Mouse (Mus musculus) left cerebral cortex, postnatal 10 days (tissue): ENCODE measurements around the gene Creg2. TPM values are rescaled to one million over a fixed set of nuclear protein-coding genes. Genes with fewer than 3 reads are reported as not detected.
A peak's percentile ranks its signal among the peaks of the same experiment; 100 is the strongest.

Experiments used
- DNase-seq, 2 experiments: peaks; one replicate each; pipeline ENCODE4 v3.0.0; 2021 to 2022; ENCODE audit warnings: low spot score in 2 of 2, mixed read lengths in 1 of 2; ENCODE audit errors: extremely low spot score in 1 of 2
- intact Hi-C: fragments of 180-260 bp; cut with DNase I; formaldehyde crosslinking; loops from one replicate; pipeline ENCODE4 v1.15.1; 2025
- total RNA-seq, 2 experiments: library from RNA; stranded (reverse); gene quantifications; 2 replicates each; pipeline ENCODE4 v1.2.3; 2021

Gene Creg2
- 10 to 100 TPM; 57.4 to 62.0 TPM for total RNA-seq

- DNase-seq: no peak
- intact Hi-C loops: loop anchor here (2.0 to 10.0 kb wide), 2 partner anchors 36 to 76 kb away; partner anchors contain the start of gene Rnf149
Measured at GRCm38 (mm10) chr1:39651241-39651548, at the start of gene Creg2. Creg2 (minus strand) TSS chr1:39651474.

GRCm38 (mm10) chr1:39700599-39701273 lies 49.5 kb upstream of the Creg2 start:
- intact Hi-C loops: no loop called here
- DNase-seq: no peak

GRCm38 (mm10) chr1:39698456-39698855 lies 47.2 kb upstream of the Creg2 start:
- DNase-seq: no peak
- intact Hi-C loops: no loop called here

GRCm38 (mm10) chr1:39695198-39695597 lies 43.9 kb upstream of the Creg2 start:
- intact Hi-C loops: no loop called here
- no peak for DNase-seq

- intact Hi-C loops: no loop called here
- DNase-seq: no peak
Measured at GRCm38 (mm10) chr1:39694756-39695155, 43.5 kb upstream of the Creg2 start.

GRCm38 (mm10) chr1:39691974-39692373 lies 40.7 kb upstream of the Creg2 start:
- intact Hi-C loops: no loop called here
- no peak for DNase-seq

- DNase-seq: no peak
- intact Hi-C loops: no loop called here
Measured at GRCm38 (mm10) chr1:39691061-39691460, 39.8 kb upstream of the Creg2 start.

GRCm38 (mm10) chr1:39688573-39688972 lies 37.3 kb upstream of the Creg2 start:
- intact Hi-C loops: loop anchor here (10.0 kb wide), 1 partner anchor 216 kb away; the partner anchor contains the start of gene Map4k4
- DNase-seq: no peak

GRCm38 (mm10) chr1:39687279-39687678 lies 36.0 kb upstream of the Creg2 start:
- no peak for DNase-seq
- intact Hi-C loops: loop anchor here (10.0 kb wide), 1 partner anchor 218 kb away; the partner anchor contains the start of gene Map4k4

- intact Hi-C loops: loop anchor here (10.0 kb wide), 1 partner anchor 219 kb away; the partner anchor contains the start of gene Map4k4
- DNase-seq: peak; percentile 67 to 85
Measured at GRCm38 (mm10) chr1:39685841-39686240, 34.6 kb upstream of the Creg2 start.

- no peak for DNase-seq
- intact Hi-C loops: loop anchor here (5.0 to 10.0 kb wide), 2 partner anchors 223 to 306 kb away; partner anchors contain the start of gene Map4k4
Measured at GRCm38 (mm10) chr1:39681638-39682037, 30.4 kb upstream of the Creg2 start.

- intact Hi-C loops: loop anchor here (5.0 to 10.0 kb wide), 2 partner anchors 224 to 307 kb away; partner anchors contain the start of gene Map4k4
- DNase-seq: no peak
Measured at GRCm38 (mm10) chr1:39680546-39680945, 29.3 kb upstream of the Creg2 start.

- intact Hi-C loops: no loop called here
- no peak for DNase-seq
Measured at GRCm38 (mm10) chr1:39678883-39679282, 27.6 kb upstream of the Creg2 start.

- no peak for DNase-seq
- intact Hi-C loops: no loop called here
Measured at GRCm38 (mm10) chr1:39676221-39676876, 25.1 kb upstream of the Creg2 start.

GRCm38 (mm10) chr1:39672362-39673105 lies 21.3 kb upstream of the Creg2 start:
- intact Hi-C loops: no loop called here
- DNase-seq: no peak

GRCm38 (mm10) chr1:39670211-39670935 lies 19.1 kb upstream of the Creg2 start:
- intact Hi-C loops: no loop called here
- no peak for DNase-seq

GRCm38 (mm10) chr1:39666751-39667252 lies 15.5 kb upstream of the Creg2 start:
- intact Hi-C loops: no loop called here

GRCm38 (mm10) chr1:39664039-39664625 lies 12.9 kb upstream of the Creg2 start:
- intact Hi-C loops: no loop called here

More at GRCm38 (mm10) chr1:39666751-39667252, 15.5 kb upstream of the Creg2 start:
- DNase-seq: no peak

More at GRCm38 (mm10) chr1:39664039-39664625, 12.9 kb upstream of the Creg2 start:
- DNase-seq: no peak
